Mouse (Mus musculus): ENCODE measurements around the gene Olfr521. TPM values are rescaled to one million over a fixed set of nuclear protein-coding genes. Genes with fewer than 3 reads are reported as not detected.

Gene Olfr521
- total and polyA plus RNA-seq, 3 experiments, result not detected

DNA sequence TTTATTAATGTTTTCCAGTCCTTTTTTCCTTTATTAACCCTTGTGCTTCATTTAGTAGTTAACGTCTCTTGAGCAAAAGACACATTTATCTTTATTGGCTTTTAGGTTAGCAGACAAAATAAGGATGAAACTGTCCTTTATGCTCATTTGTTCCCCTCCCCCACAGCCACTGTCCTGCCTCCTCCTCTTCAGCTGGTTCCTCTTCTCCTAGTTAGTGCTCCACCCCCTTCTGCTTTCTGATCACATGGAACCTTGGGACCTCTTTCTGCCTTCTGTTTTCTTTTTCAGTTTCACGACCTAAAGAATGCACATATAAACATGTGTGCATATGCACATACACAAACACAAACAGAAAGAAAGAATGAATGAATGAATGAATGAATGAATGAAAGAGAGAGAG lies 18.6 kb downstream of the Olfr521 start:
- no peak for DNase-seq (ENCODE audit: extremely low read depth)
- no peaks in the 10 kb centered on the region for H3K9me3 ChIP-seq (replicated peaks; ENCODE audit: low read length)
- no peaks in the 10 kb centered on the region for H3K27me3 ChIP-seq (replicated peaks)
- H3K27ac ChIP-seq (ENCODE audit: insufficient read depth, low read depth), result no peak overlapping the region
- in situ Hi-C loops (cut with MboI; ENCODE audit: low pct_ligation_motif_present, low pct_unique_long_range_greater_than_20kb, low sequenced_read_pairs) (loop anchor here (5.0 kb wide), 1 partner anchor 70 kb away; the partner anchor contains the start of gene Slco2b1), dilution Hi-C loops (cut with MboI; ENCODE audit: extremely low pct_ligation_motif_present, extremely low pct_unique_long_range_greater_than_20kb, low sequenced_read_pairs) (no loop called here)
- no peaks in the 10 kb centered on the region for H3K36me3 ChIP-seq (replicated peaks in 1 of 2; ENCODE audit: control insufficient read depth in 1 of 2, insufficient read depth in 1 of 2, low read length in 1 of 2)
- no peak overlapping the region; the same call in 1 of the 2 replicates for H3K4me2 ChIP-seq (ENCODE audit: insufficient read depth, low read depth, poor library complexity, severe bottlenecking)
- no peaks in the 10 kb centered on the region for H3K79me2 ChIP-seq (replicated peaks; ENCODE audit: control insufficient read depth, extremely low read depth, insufficient read depth, poor library complexity, severe bottlenecking)
- H3K4me1 ChIP-seq (ENCODE audit: control insufficient read depth in 1 of 2, insufficient read depth in 2 of 2), result peaks cover 6 to 24% of the 10 kb centered on the region in 2 experiments; a peak in 2 of 4 replicates
- H3K9ac ChIP-seq (ENCODE audit: insufficient read depth, low read depth), result no peak overlapping the region
- TF ChIP-seq MXI1 (IDR thresholded peaks at IDR 0.05; ENCODE audit: low read depth, low read length) (no peak), JUN (IDR thresholded peaks at IDR 0.05; ENCODE audit: insufficient read depth, low read depth, low read length) (no peak), ZNF384 (IDR thresholded peaks at IDR 0.05; ENCODE audit: low read depth, low read length) (no peak)
- no peak overlapping the region for H3K4me3 ChIP-seq (replicated peaks in 1 of 3; ENCODE audit: low read depth in 2 of 3, low read length in 2 of 3, poor library complexity in 1 of 3)

GRCm38 (mm10) chr7:99783421-99783820 lies 20.1 kb downstream of the Olfr521 start:
- H3K79me2 ChIP-seq (replicated peaks; ENCODE audit: control insufficient read depth, extremely low read depth, insufficient read depth, poor library complexity, severe bottlenecking), result no peaks in the 10 kb centered on the region
- H3K4me1 ChIP-seq (ENCODE audit: control insufficient read depth in 1 of 2, insufficient read depth in 2 of 2), result peaks cover 6 to 33% of the 10 kb centered on the region in 2 experiments; a peak in 2 of 4 replicates
- H3K9ac ChIP-seq (ENCODE audit: insufficient read depth, low read depth), result no peak overlapping the region
- TF ChIP-seq RAD21 (IDR thresholded peaks at IDR 0.05; ENCODE audit: low read depth, low read length) (no peak), TCF12 (IDR thresholded peaks at IDR 0.05; ENCODE audit: low read depth, low read length) (no peak), JUN (IDR thresholded peaks at IDR 0.05; ENCODE audit: insufficient read depth, low read depth, low read length) (no peak)
- no peak overlapping the region for H3K4me2 ChIP-seq (ENCODE audit: insufficient read depth, low read depth, poor library complexity, severe bottlenecking)
- no peak overlapping the region for H3K4me3 ChIP-seq (replicated peaks in 1 of 3; ENCODE audit: low read depth in 2 of 3, low read length in 2 of 3, poor library complexity in 1 of 3)
- H3K27me3 ChIP-seq (replicated peaks), result no peaks in the 10 kb centered on the region
- DNase-seq (ENCODE audit: extremely low read depth), result no peak
- in situ Hi-C loops (cut with MboI; ENCODE audit: low pct_ligation_motif_present, low pct_unique_long_range_greater_than_20kb, low sequenced_read_pairs), result loop anchor here (5.0 kb wide), 1 partner anchor 71 kb away; the partner anchor contains the start of gene Slco2b1
- no peaks in the 10 kb centered on the region for H3K9me3 ChIP-seq (replicated peaks; ENCODE audit: low read length)
- no peaks in the 10 kb centered on the region for H3K36me3 ChIP-seq (replicated peaks in 1 of 2; ENCODE audit: control insufficient read depth in 1 of 2, insufficient read depth in 1 of 2, low read length in 1 of 2)
- no peak overlapping the region for H3K27ac ChIP-seq (ENCODE audit: insufficient read depth, low read depth)
- dilution Hi-C loops (cut with MboI; ENCODE audit: extremely low pct_ligation_motif_present, extremely low pct_unique_long_range_greater_than_20kb, low sequenced_read_pairs), result no loop called here

- no peaks in the 10 kb centered on the region for H3K27me3 ChIP-seq (replicated peaks)
- H3K4me3 ChIP-seq (replicated peaks in 1 of 3; ENCODE audit: low read depth in 2 of 3, low read length in 2 of 3, poor library complexity in 1 of 3), result no peak overlapping the region
- 0 out of 2 replicates have a peak overlapping the region, but pooled peaks have one; percentile 11 for H3K4me2 ChIP-seq (ENCODE audit: insufficient read depth, low read depth, poor library complexity, severe bottlenecking)
- H3K27ac ChIP-seq (ENCODE audit: insufficient read depth, low read depth), result no peak overlapping the region
- H3K9ac ChIP-seq (ENCODE audit: insufficient read depth, low read depth), result no peak overlapping the region
- no peaks in the 10 kb centered on the region for H3K9me3 ChIP-seq (replicated peaks; ENCODE audit: low read length)
- H3K36me3 ChIP-seq (replicated peaks in 1 of 2; ENCODE audit: control insufficient read depth in 1 of 2, insufficient read depth in 1 of 2, low read length in 1 of 2), result no peaks in the 10 kb centered on the region
- DNase-seq (ENCODE audit: extremely low read depth), result peak; percentile 35
- H3K4me1 ChIP-seq (ENCODE audit: control insufficient read depth in 1 of 2, insufficient read depth in 2 of 2), result peaks cover 6 to 33% of the 10 kb centered on the region in 2 experiments; a peak in 2 of 4 replicates
- in situ Hi-C loops (cut with MboI; ENCODE audit: low pct_ligation_motif_present, low pct_unique_long_range_greater_than_20kb, low sequenced_read_pairs) (no loop called here), dilution Hi-C loops (cut with MboI; ENCODE audit: extremely low pct_ligation_motif_present, extremely low pct_unique_long_range_greater_than_20kb, low sequenced_read_pairs) (no loop called here)
- no peaks in the 10 kb centered on the region for H3K79me2 ChIP-seq (replicated peaks; ENCODE audit: control insufficient read depth, extremely low read depth, insufficient read depth, poor library complexity, severe bottlenecking)
- TF ChIP-seq USF2 (conservative IDR thresholded peaks at IDR 0.05; ENCODE audit: low read depth, low read length) (no peak), BHLHE40 (IDR thresholded peaks at IDR 0.05; ENCODE audit: low read depth, low read length) (no peak), SMC3 (IDR thresholded peaks at IDR 0.05; ENCODE audit: low read depth, low read length) (no peak), ELF1 (IDR thresholded peaks at IDR 0.05; ENCODE audit: low read depth, low read length) (no peak), POLR2AphosphoS2 (IDR thresholded peaks at IDR 0.05; ENCODE audit: low read depth, low read length) (no peak), MEF2A (IDR thresholded peaks at IDR 0.05; ENCODE audit: borderline replicate concordance, low read depth, low read length) (peak; percentile 64; the same call in 1 of the 2 replicates), TCF12 (IDR thresholded peaks at IDR 0.05; ENCODE audit: low read depth, low read length) (0 out of 2 replicates have a peak, but pooled peaks have one; percentile 33), EP300 (IDR thresholded peaks at IDR 0.05; ENCODE audit: low read length) (peak; percentile 55; the same call in 1 of the 2 replicates), E2F4 (IDR thresholded peaks at IDR 0.05; ENCODE audit: insufficient replicate concordance, low read depth, low read length) (no peak), RAD21 (IDR thresholded peaks at IDR 0.05; ENCODE audit: low read depth, low read length) (no peak), ZNF384 (IDR thresholded peaks at IDR 0.05; ENCODE audit: low read depth, low read length) (no peak), HCFC1 (IDR thresholded peaks at IDR 0.05; ENCODE audit: low read depth, low read length) (no peak), JUND (conservative IDR thresholded peaks at IDR 0.05; ENCODE audit: low read depth, low read length) (peak; percentile 64; the same call in 1 of the 2 replicates), RCOR1 (conservative IDR thresholded peaks at IDR 0.05; ENCODE audit: low read depth, low read length) (no peak), GABPA (IDR thresholded peaks at IDR 0.05; ENCODE audit: insufficient replicate concordance, low read depth, low read length) (no peak), CTCF (conservative IDR thresholded peaks at IDR 0.05 in 1 of 2, IDR thresholded peaks at IDR 0.05 in 1 of 2; ENCODE audit: low read depth in 2 of 2, low read length in 2 of 2) (no peak), TBP (conservative IDR thresholded peaks at IDR 0.05; ENCODE audit: low read depth, low read length) (no peak), ZC3H11A (IDR thresholded peaks at IDR 0.05; ENCODE audit: low read depth, low read length) (no peak), MYC (IDR thresholded peaks at IDR 0.05; ENCODE audit: low read depth, low read length) (no peak), UBTF (IDR thresholded peaks at IDR 0.05; ENCODE audit: low read depth, low read length) (no peak), NRF1 (IDR thresholded peaks at IDR 0.05; ENCODE audit: low read depth, low read length) (no peak), MAFK (IDR thresholded peaks at IDR 0.05; ENCODE audit: insufficient replicate concordance, low read length) (no peak)
Measured at GRCm38 (mm10) chr7:99785553-99785952, 22.2 kb downstream of the Olfr521 start.

Data from CH12.LX (cell line).